Mouse (Mus musculus): ENCODE measurements around the gene Lhx9. TPM values are rescaled to one million over a fixed set of nuclear protein-coding genes. Genes with fewer than 3 reads are reported as not detected.

Gene Lhx9
- polyA plus RNA-seq, 1 experiment from 2014 or later = 0.02 TPM

GRCm38 (mm10) chr1:138846581-138846980 lies 1.8 kb downstream of the Lhx9 start:
- H3K4me3 ChIP-seq (replicated peaks) = no peak overlapping the region
- peaks cover 20% of the 10 kb centered on the region for H3K4me1 ChIP-seq (replicated peaks)
- no peak overlapping the region for H3K27ac ChIP-seq (replicated peaks)
- no peak for ATAC-seq (ENCODE audit: insufficient read depth)
- no peaks in the 10 kb centered on the region for H3K9me3 ChIP-seq (replicated peaks)
- no peak overlapping the region for H3K4me2 ChIP-seq
- no peaks in the 10 kb centered on the region for H3K36me3 ChIP-seq (replicated peaks)
- no peak overlapping the region for H3K9ac ChIP-seq
- peaks cover 96% of the 10 kb centered on the region for H3K27me3 ChIP-seq
- 4% methylated on average over 9 of the region's 9 CpGs for WGBS (ENCODE audit: insufficient replicate concordance)

DNA sequence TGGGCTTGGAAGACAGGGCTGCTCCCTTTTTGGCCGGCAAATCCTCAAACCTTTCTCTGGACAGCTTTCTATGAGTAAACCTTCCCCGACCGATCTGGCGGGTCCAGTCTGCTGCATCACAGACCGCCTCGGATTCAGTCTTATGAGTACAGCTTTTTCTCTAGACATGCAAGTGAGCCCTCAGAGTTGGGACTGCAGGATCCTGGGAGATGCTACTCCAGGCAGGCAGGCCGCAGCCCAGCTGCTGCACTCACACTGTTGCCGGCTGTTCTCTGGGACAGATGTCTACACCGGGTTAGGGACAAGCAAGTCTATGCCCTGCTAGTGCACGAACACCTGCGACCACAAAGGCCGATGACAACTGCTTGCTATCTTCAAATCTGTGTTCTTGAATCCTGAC lies 2.2 kb downstream of the Lhx9 start:
- Histone ChIP-seq H3K4me2 (no peak overlapping the region), H3K9me3 (replicated peaks) (no peaks in the 10 kb centered on the region), H3K9ac (no peak overlapping the region), H3K4me3 (replicated peaks) (no peak overlapping the region), H3K4me1 (replicated peaks) (peaks cover 20% of the 10 kb centered on the region), H3K27me3 (peaks cover 99% of the 10 kb centered on the region), H3K36me3 (replicated peaks) (no peaks in the 10 kb centered on the region), H3K27ac (replicated peaks) (no peak overlapping the region)
- no peak for ATAC-seq (ENCODE audit: insufficient read depth)
- 4% methylated on average over 12 of the region's 12 CpGs for WGBS (ENCODE audit: insufficient replicate concordance)

DNA sequence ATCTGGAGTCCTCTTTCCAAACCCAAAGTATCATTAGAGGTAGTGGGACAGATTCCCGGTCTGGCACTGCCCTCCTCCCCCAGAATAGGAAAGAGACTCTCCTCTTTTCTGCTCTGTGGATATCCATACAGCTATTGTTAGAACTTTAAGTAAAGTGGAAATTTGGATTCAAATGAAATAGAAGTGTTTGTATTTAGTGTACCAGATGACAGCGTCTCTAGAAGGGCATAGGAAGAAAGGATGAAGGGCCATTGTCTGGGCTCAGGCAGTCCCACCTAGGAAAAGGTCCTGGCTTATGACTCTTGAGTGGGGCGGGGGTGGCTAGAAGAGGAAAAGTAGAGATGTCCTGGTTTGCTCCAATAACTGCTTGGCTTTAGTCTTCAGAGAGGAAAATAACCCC lies 2.9 kb downstream of the Lhx9 start:
- Histone ChIP-seq H3K4me2 (no peak overlapping the region), H3K4me3 (replicated peaks) (no peak overlapping the region), H3K9me3 (replicated peaks) (no peaks in the 10 kb centered on the region), H3K27ac (replicated peaks) (no peak overlapping the region), H3K4me1 (replicated peaks) (peaks cover 20% of the 10 kb centered on the region), H3K9ac (no peak overlapping the region), H3K27me3 (peaks cover 99% of the 10 kb centered on the region), H3K36me3 (replicated peaks) (no peaks in the 10 kb centered on the region)
- WGBS (ENCODE audit: insufficient replicate concordance) = 11% methylated on average over 3 of the region's 3 CpGs
- no peak for ATAC-seq (ENCODE audit: insufficient read depth)

DNA sequence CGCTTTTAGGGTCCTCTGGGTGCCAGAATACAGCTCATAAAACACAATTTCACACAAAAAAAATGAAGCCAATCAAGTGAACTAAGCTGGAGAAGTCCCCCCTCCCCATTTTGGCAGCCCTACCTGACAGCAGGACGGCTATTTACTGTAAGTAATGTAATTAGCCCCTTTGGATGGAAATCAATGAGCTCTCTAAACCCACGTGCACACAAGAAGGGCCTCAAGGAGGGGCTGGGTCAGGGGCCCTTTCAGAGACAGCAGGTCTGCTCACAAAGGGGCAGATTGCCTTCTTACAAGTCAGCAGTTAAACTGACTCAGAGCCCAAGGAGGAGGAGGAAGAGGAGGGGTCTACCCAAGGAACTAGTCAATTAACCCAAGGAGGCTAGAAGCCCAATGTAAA lies 4.2 kb downstream of the Lhx9 start:
- whole genome bisulfite sequencing (ENCODE audit: insufficient replicate concordance) = 6% methylated on average over 3 of the region's 3 CpGs
- Histone ChIP-seq H3K27me3 (peaks cover 100% of the 10 kb centered on the region), H3K9ac (no peak overlapping the region), H3K4me1 (replicated peaks) (peaks cover 20% of the 10 kb centered on the region), H3K36me3 (replicated peaks) (no peaks in the 10 kb centered on the region), H3K9me3 (replicated peaks) (no peaks in the 10 kb centered on the region), H3K4me3 (replicated peaks) (0 out of 2 replicates have a peak overlapping the region, but pooled peaks have one; percentile 37), H3K27ac (replicated peaks) (no peak overlapping the region), H3K4me2 (0 out of 2 replicates have a peak overlapping the region, but pooled peaks have one; percentile 53)
- ATAC-seq (ENCODE audit: insufficient read depth) = no peak

DNA sequence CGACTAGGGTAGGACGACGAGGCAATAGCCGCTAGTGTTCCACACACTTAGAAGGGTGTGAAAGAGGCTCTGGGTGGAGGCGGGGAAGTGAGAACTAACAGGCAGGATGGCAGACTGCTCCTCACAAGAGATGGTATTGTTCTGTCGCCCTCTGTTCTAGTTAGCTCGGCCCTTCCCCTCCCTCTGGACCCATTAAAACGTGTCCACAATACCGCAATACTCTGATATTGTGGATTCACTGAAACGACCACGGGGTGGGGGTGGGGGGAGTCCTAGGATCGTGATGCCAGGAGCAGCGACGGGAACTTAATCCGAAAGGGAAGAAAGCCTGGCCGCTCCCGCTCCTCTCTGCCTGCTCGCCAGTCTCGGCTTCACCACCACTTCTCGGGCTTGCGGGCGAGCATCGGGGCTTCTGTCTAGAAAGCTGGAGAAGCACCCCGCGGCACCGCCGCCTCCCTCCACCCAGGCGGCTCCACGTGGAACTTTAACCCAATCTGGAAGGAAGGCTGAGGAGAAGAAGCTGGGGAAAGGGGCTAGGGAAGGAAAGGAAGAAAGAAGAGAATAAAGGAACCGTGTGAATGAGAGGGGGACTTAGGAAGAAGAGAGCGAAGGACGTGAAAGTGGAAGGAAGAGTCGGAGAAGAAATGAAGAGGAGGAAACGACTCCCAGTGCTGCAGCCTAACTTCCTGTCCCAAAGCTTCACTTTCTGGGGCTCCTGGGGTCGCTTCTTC lies 4.9 kb downstream of the Lhx9 start:
- no peak overlapping the region for H3K27ac ChIP-seq (replicated peaks)
- peaks cover 100% of the 10 kb centered on the region for H3K27me3 ChIP-seq
- ATAC-seq (ENCODE audit: insufficient read depth) = no peak
- 1% methylated on average over 35 of the region's 35 CpGs for WGBS (ENCODE audit: insufficient replicate concordance)
- no peaks in the 10 kb centered on the region for H3K36me3 ChIP-seq (replicated peaks)
- no peaks in the 10 kb centered on the region for H3K9me3 ChIP-seq (replicated peaks)
- peak overlapping the region; percentile 53 for H3K4me2 ChIP-seq
- H3K4me3 ChIP-seq (replicated peaks) = peak overlapping the region; percentile 37
- H3K9ac ChIP-seq = no peak overlapping the region
- H3K4me1 ChIP-seq (replicated peaks) = peaks cover 16% of the 10 kb centered on the region

- no peaks in the 10 kb centered on the region for H3K36me3 ChIP-seq (replicated peaks)
- 2% methylated on average over 10 of the region's 10 CpGs for WGBS (ENCODE audit: insufficient replicate concordance)
- no peak overlapping the region for H3K27ac ChIP-seq (replicated peaks)
- H3K4me2 ChIP-seq = no peak overlapping the region
- ATAC-seq (ENCODE audit: insufficient read depth) = no peak
- H3K4me1 ChIP-seq (replicated peaks) = peaks cover 12% of the 10 kb centered on the region
- H3K9ac ChIP-seq = no peak overlapping the region
- H3K9me3 ChIP-seq (replicated peaks) = no peaks in the 10 kb centered on the region
- H3K4me3 ChIP-seq (replicated peaks) = no peak overlapping the region
- peaks cover 100% of the 10 kb centered on the region for H3K27me3 ChIP-seq
These were observed 5.6 kb downstream of the Lhx9 start for GRCm38 (mm10) chr1:138842756-138843155.

GRCm38 (mm10) chr1:138842315-138842714 lies 6.1 kb downstream of the Lhx9 start:
- peak overlapping the region; percentile 29; the same call in 1 of the 2 replicates for H3K4me3 ChIP-seq (replicated peaks)

DNA sequence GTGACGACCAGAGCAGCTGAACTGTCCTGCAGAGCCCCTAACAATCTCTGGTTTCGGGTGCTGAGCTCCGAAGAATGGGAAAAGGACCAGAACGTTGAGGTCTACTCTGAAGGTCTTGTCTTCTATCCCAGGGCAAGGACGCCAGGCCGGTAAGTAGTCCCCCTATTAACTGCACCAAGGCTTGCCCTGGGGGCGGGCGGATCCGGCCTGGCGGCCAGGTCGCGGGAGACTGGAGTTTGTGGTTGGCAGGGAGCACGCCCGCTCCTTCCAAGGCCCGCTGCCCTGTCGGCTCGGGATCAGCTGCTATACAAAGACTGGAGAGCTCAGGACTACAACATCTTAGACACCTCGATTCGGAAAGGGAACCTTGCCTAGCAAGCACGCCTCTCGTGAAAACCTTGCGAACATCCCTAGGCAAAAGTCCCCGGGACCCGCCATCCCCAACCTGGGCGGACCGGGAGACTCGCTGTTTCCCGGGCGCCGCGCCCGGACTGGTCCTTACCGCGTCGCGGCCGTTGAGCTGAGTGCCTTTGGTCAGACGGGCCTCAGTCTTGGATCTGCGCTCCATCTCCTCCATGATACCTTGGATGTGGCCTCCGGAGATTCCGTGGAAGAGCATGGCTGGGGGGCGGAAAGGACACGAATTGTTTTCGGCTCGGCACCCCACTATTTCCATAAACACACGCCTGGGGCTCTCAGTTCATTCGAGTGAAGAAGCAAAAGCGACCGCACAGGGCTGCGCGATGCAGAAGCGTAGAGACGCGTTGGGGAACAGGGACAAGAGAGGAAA lies 6.9 kb downstream of the Lhx9 start:
- WGBS (ENCODE audit: insufficient replicate concordance) = 2% methylated on average over 54 of the region's 54 CpGs
- Histone ChIP-seq H3K9me3 (replicated peaks) (no peaks in the 10 kb centered on the region), H3K4me3 (replicated peaks) (peak overlapping the region; percentile 29), H3K9ac (no peak overlapping the region), H3K4me1 (replicated peaks) (peaks cover 8% of the 10 kb centered on the region), H3K36me3 (replicated peaks) (no peaks in the 10 kb centered on the region), H3K27me3 (peaks cover 100% of the 10 kb centered on the region), H3K27ac (replicated peaks) (no peak overlapping the region), H3K4me2 (peak overlapping the region; percentile 52)
- ATAC-seq (ENCODE audit: insufficient read depth) = no peak

More at GRCm38 (mm10) chr1:138842315-138842714, 6.1 kb downstream of the Lhx9 start:
- no peaks in the 10 kb centered on the region for H3K36me3 ChIP-seq (replicated peaks)
- no peak overlapping the region for H3K9ac ChIP-seq
- H3K9me3 ChIP-seq (replicated peaks) = no peaks in the 10 kb centered on the region
- H3K27me3 ChIP-seq = peaks cover 100% of the 10 kb centered on the region
- ATAC-seq (ENCODE audit: insufficient read depth) = no peak
- 1% methylated on average over 8 of the region's 8 CpGs for WGBS (ENCODE audit: insufficient replicate concordance)
- peaks cover 11% of the 10 kb centered on the region for H3K4me1 ChIP-seq (replicated peaks)
- H3K27ac ChIP-seq (replicated peaks) = no peak overlapping the region
- H3K4me2 ChIP-seq = 0 out of 2 replicates have a peak overlapping the region, but pooled peaks have one; percentile 52

DNA sequence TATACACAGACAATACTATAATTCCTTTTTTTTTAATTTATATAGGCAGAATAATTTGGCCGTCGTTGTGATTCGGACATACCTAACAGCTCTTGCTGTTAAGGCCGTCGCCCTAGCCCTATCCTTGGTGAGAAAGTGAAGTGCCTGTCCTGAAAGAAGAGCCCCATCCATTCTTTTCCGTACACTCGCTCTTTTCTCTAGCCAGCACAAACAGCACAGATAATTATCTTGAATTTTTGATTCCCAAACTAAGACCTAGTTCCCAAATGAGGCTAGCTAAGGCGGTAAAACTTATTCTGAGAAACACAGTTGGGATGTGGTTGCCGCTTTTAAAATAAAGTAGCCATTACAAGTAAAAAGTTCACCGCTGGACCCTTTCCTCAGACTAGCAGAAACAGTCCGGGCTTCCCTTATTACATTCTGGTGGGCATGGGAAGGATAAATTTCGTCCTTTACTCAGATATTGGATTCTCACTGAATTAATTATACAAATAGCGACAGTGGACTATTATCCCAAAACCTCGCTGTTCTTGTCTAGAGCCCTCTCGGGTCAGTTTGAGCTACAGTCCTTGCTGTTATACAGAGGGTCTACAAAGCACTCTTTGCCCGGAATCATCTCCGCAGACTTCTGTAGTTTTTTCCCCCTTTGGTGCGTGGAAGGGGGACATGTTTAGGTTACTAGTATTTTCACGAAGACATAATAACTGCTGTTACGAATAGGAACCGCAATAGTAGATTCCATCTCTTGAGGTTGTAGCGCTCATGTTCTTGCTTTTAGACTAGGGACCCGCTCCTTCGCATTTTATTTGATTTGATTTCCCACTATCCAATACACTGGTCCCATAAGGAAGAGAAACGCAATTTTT lies 7.7 kb downstream of the Lhx9 start:
- H3K4me1 ChIP-seq (replicated peaks) = peaks cover 8% of the 10 kb centered on the region
- WGBS (ENCODE audit: insufficient replicate concordance) = 9% methylated on average over 25 of the region's 25 CpGs
- H3K4me2 ChIP-seq = no peak overlapping the region

GRCm38 (mm10) chr1:138839809-138840430 lies 8.5 kb downstream of the Lhx9 start:
- H3K27ac ChIP-seq (replicated peaks) = no peak overlapping the region
- no peaks in the 10 kb centered on the region for H3K36me3 ChIP-seq (replicated peaks)
- H3K9ac ChIP-seq = no peak overlapping the region
- peaks cover 8% of the 10 kb centered on the region for H3K4me1 ChIP-seq (replicated peaks)
- WGBS (ENCODE audit: insufficient replicate concordance) = 11% methylated on average over 16 of the region's 16 CpGs
- no peak for ATAC-seq (ENCODE audit: insufficient read depth)
- H3K27me3 ChIP-seq = peaks cover 100% of the 10 kb centered on the region
- H3K4me2 ChIP-seq = no peak overlapping the region
- no peaks in the 10 kb centered on the region for H3K9me3 ChIP-seq (replicated peaks)
- H3K4me3 ChIP-seq (replicated peaks) = no peak overlapping the region

More for the DNA sequence above, 7.7 kb downstream of the Lhx9 start:
- no peak for ATAC-seq (ENCODE audit: insufficient read depth)
- no peak overlapping the region for H3K27ac ChIP-seq (replicated peaks)
- no peaks in the 10 kb centered on the region for H3K36me3 ChIP-seq (replicated peaks)
- no peaks in the 10 kb centered on the region for H3K9me3 ChIP-seq (replicated peaks)
- no peak overlapping the region for H3K4me3 ChIP-seq (replicated peaks)
- peaks cover 100% of the 10 kb centered on the region for H3K27me3 ChIP-seq
- H3K9ac ChIP-seq = no peak overlapping the region

Data from liver, embryonic 15.5 days (tissue).